Mouse (Mus musculus): ENCODE data around the gene Faxc.
A peak's percentile ranks its signal among the peaks of the same experiment; 100 is the strongest.

The Faxc gene

GRCm38 (mm10) chr4:21930971-21931771 is at the start of gene Faxc:
TSS of gene Faxc (plus strand) at chr4:21931329.
- peak; percentile 82 for DNase-seq

- DNase-seq: no peak
Observed at GRCm38 (mm10) chr4:21882806-21883205, 48.3 kb upstream of the Faxc start.

GRCm38 (mm10) chr4:21885831-21886230 is 45.3 kb upstream of the Faxc start:
- DNase-seq: no peak

GRCm38 (mm10) chr4:21931772-21932630 is 872 bp downstream of the Faxc start:
- DNase-seq: peak; percentile 30

GRCm38 (mm10) chr4:21935378-21935777 is 4.2 kb downstream of the Faxc start:
- DNase-seq: no peak

GRCm38 (mm10) chr4:21936424-21936823 is 5.3 kb downstream of the Faxc start:
- DNase-seq: no peak

- DNase-seq: no peak
Observed at GRCm38 (mm10) chr4:21937890-21938289, 6.8 kb downstream of the Faxc start.

- no peak for DNase-seq
Observed at GRCm38 (mm10) chr4:21944672-21945071, 13.5 kb downstream of the Faxc start.

- DNase-seq: peak; percentile 56
Observed at GRCm38 (mm10) chr4:21951444-21951843, 20.3 kb downstream of the Faxc start.

- DNase-seq: no peak
Observed at GRCm38 (mm10) chr4:21952255-21952654, 21.1 kb downstream of the Faxc start.

GRCm38 (mm10) chr4:21957570-21958321 is 26.6 kb downstream of the Faxc start:
- DNase-seq: peak; percentile 68

GRCm38 (mm10) chr4:21971949-21972348 is 40.8 kb downstream of the Faxc start:
- no peak for DNase-seq

- no peak for DNase-seq
Observed at GRCm38 (mm10) chr4:21974126-21974525, 43.0 kb downstream of the Faxc start.

GRCm38 (mm10) chr4:21980471-21980870 is 49.3 kb downstream of the Faxc start:
- no peak for DNase-seq

- DNase-seq: no peak
Observed at GRCm38 (mm10) chr4:21982449-21982848, 51.3 kb downstream of the Faxc start.

- DNase-seq: no peak
Observed at GRCm38 (mm10) chr4:21986857-21987256, 55.7 kb downstream of the Faxc start.

GRCm38 (mm10) chr4:21987460-21987859 is 56.3 kb downstream of the Faxc start:
- no peak for DNase-seq

- no peak for DNase-seq
Observed at GRCm38 (mm10) chr4:21989571-21990091, 58.5 kb downstream of the Faxc start.

- DNase-seq: peak; percentile 35
Observed at GRCm38 (mm10) chr4:21990580-21991235, 59.6 kb downstream of the Faxc start.

- peak; percentile 78 for DNase-seq
Observed at GRCm38 (mm10) chr4:22017656-22018379, 86.7 kb downstream of the Faxc start.

- no peak for DNase-seq
Observed at GRCm38 (mm10) chr4:22018414-22018813, 87.3 kb downstream of the Faxc start.

GRCm38 (mm10) chr4:22029951-22030350 is 98.8 kb downstream of the Faxc start:
- peak; percentile 49 for DNase-seq
